Mouse (Mus musculus): ENCODE data around the gene Ndufaf8. TPM values are rescaled to one million over a fixed set of nuclear protein-coding genes. Genes with fewer than 3 reads are reported as not detected.

The Ndufaf8 gene
- 52.5 and 62.0 TPM in 2 replicates for polyA plus RNA-seq (2016; fragmentation: Nextera tagmentation; extraction: Ambion mirVana)

DNA sequence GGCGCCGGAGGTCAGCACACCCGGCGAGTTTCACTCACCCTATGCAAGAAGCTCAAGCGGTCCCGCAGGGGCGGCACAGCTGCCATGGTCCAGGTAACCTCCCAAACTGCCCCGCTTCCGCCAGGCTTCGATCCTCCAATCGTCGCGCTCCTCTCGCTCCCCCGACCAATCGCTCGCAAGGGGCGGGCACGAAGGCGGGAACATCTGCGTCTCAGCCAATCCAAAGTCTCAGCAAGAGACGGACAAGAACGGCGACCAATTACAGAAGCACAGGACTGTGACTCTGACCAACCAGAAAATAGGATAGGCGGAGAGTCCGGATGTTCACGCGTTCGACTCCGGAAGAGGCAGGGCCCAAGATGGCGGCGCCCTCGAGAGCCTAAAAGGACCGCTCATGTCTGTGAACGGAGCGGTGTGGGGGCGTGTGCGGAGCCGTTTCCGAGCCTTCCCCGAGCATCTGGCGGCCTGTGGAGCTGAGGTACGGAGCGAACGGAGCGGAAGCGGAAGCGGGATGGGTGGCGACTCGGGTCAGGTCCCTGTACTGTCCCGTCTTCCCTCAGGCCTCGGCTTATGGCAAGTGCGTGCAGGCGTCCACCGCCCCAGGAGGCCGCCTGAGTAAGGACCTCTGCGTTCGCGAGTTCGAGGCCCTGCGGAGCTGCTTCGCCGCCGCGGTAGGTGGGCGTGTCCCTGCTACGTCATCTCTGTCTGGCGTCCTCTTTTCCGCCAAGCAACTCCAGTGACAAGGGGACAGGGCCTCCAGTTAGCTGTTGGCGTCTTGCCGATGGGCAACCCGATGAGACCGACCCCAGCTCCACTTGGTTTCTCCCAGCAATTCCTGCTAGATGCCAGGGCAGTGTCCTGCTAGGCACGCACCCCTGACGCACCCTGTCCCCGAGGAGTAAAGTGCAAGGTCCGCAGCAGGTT lies at the start of gene Ndufaf8, which contains the start of gene Tepsin:
Gene Ndufaf8 (plus strand): TSS at position 341 of the 924 bp plus-strand sequence.
Gene Tepsin (minus strand): TSS at position 144 of the 924 bp plus-strand sequence.
- WGBS, result under 1% methylated on average over 77 of the region's 77 CpGs
- Histone ChIP-seq H3K27me3 (no peaks in the 10 kb centered on the region), H3K4me2 (peak within 1 kb of the TSS; percentile 95), H3K4me1 (peaks cover 29% of the 10 kb centered on the region), H3K9me3 (no peaks in the 10 kb centered on the region), H3K9ac (peak within 1 kb of the TSS; percentile 84), H3K36me3 (replicated peaks) (peaks cover 37% of the 10 kb centered on the region), H3K27ac (peak within 1 kb of the TSS; percentile 91), H3K4me3 (replicated peaks) (peak within 1 kb of the TSS; percentile 88)
- ATAC-seq (ENCODE audit: low FRiP score), result peak; percentile 99

DNA sequence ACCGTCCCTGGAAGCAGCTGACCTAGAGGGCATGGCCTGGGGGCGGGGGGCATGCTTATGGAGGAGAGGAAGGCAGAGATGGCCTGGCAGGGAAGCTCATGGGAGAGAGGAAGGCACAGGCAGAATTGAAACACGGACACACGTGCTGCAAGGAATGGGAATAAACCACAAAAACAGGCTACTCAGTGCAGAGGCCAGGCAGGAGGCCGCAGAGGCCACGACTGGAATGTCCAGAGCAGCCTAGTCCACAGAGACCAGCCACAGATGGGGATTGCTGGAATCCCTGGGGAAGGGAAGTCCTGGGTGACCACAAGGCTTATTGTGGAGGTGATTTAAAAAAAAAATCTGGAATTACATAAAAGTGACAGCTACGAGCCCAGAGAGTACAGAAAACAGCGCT lies 49.7 kb upstream of the Ndufaf8 start:
- Histone ChIP-seq H3K4me2 (no peak overlapping the region), H3K36me3 (replicated peaks) (no peaks in the 10 kb centered on the region), H3K4me3 (replicated peaks) (no peak overlapping the region), H3K4me1 (peaks cover 43% of the 10 kb centered on the region), H3K27me3 (peaks cover 28% of the 10 kb centered on the region), H3K9me3 (no peaks in the 10 kb centered on the region), H3K27ac (no peak overlapping the region), H3K9ac (no peak overlapping the region)
- ATAC-seq (ENCODE audit: low FRiP score), result no peak
- 84% methylated on average over 8 of the region's 8 CpGs for WGBS

DNA sequence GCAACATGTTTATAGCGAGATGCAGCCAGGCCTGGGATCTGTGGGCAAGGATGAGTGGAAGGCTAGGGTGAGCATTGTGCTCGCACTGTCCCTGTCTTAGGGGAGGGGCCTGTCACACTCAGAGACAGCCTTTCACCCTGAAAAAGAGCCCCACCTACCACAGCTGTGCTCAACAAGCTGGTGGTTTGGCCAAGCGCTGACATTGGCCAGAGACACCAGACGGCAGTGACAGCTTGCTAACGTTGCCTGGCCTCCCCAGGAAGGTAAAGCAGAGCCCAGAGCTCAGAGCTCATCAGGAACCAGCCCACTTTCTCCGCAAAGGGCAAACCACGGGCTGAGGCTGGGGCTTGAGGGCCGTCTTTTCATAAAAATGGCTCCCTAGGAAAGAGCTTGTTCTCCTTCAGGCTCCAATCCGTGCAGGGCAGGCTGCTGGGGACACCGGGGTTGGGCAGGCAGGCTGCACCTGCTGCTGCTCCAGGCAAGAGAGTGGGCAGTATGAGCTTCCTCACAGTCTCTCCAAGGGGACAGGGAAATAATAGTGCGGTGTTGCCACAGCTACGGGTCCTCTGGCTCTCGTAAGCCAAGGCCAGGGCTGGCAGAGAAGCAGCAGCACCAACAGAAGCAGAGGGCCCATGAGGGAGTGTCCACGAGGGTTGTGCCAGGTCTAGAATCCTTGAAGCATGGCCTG lies 47.5 kb upstream of the Ndufaf8 start:
- Histone ChIP-seq H3K9me3 (no peaks in the 10 kb centered on the region), H3K36me3 (replicated peaks) (no peaks in the 10 kb centered on the region), H3K9ac (0 out of 2 replicates have a peak overlapping the region, but pooled peaks have one; percentile 29), H3K27ac (0 out of 2 replicates have a peak overlapping the region, but pooled peaks have one; percentile 25), H3K4me1 (peaks cover 33% of the 10 kb centered on the region), H3K4me3 (replicated peaks) (no peak overlapping the region), H3K27me3 (peaks cover 25% of the 10 kb centered on the region), H3K4me2 (no peak overlapping the region)
- no peak for ATAC-seq (ENCODE audit: low FRiP score)
- WGBS, result 48% methylated on average over 14 of the region's 14 CpGs

DNA sequence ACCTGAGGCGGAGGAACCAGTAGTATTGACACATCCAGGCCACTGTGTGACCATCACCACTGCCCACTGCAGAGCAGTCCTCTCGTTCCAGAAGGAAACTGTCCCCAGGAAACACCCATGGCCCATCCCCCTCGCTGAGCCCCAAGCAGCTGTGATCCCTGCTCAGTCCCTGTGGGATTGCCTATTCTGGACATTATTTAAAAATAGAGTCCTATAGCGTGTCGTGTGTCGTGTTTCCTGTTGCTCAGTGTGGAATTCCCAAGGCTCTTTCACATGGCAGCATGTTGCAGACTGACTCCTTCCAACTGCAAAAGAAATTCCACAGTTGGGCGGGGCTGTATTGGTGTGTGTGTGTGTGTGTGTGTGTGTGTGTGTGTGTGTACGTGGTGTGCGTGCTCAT lies 46.5 kb upstream of the Ndufaf8 start:
- no peak for ATAC-seq (ENCODE audit: low FRiP score)

DNA sequence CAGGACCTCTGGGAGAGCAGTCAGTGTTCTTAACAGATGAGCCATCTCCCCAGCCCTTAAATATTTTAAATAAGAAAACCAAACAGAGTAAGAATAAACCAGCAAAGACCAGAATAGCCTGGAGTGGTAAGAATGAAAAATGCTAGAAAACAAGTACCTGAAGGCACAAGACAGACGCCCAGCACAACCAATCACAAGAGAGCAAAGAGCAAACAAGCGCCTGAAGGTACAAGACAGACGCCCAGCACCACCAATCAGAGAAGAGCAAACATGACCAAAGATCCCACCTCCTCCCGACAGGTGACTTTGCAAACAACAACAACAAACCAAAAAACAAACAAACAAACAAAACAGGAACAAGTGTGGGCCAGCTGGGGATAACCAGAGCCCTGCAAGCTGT lies 44.9 kb upstream of the Ndufaf8 start:
- H3K4me3 ChIP-seq (replicated peaks), result no peak overlapping the region
- peaks cover 6% of the 10 kb centered on the region for H3K27me3 ChIP-seq
- no peak for ATAC-seq (ENCODE audit: low FRiP score)
- H3K27ac ChIP-seq, result no peak overlapping the region
- H3K9ac ChIP-seq, result no peak overlapping the region
- H3K36me3 ChIP-seq (replicated peaks), result no peaks in the 10 kb centered on the region
- no peaks in the 10 kb centered on the region for H3K9me3 ChIP-seq
- 84% methylated on average over 4 of the region's 4 CpGs for WGBS
- H3K4me1 ChIP-seq, result peaks cover 12% of the 10 kb centered on the region
- H3K4me2 ChIP-seq, result no peak overlapping the region

More for the DNA sequence above, 46.5 kb upstream of the Ndufaf8 start:
- Histone ChIP-seq H3K9ac (no peak overlapping the region), H3K27me3 (peaks cover 21% of the 10 kb centered on the region), H3K4me2 (no peak overlapping the region), H3K9me3 (no peaks in the 10 kb centered on the region), H3K4me1 (peaks cover 27% of the 10 kb centered on the region), H3K27ac (no peak overlapping the region), H3K36me3 (replicated peaks) (no peaks in the 10 kb centered on the region), H3K4me3 (replicated peaks) (no peak overlapping the region)
- WGBS, result 82% methylated on average over 9 of the region's 9 CpGs

DNA sequence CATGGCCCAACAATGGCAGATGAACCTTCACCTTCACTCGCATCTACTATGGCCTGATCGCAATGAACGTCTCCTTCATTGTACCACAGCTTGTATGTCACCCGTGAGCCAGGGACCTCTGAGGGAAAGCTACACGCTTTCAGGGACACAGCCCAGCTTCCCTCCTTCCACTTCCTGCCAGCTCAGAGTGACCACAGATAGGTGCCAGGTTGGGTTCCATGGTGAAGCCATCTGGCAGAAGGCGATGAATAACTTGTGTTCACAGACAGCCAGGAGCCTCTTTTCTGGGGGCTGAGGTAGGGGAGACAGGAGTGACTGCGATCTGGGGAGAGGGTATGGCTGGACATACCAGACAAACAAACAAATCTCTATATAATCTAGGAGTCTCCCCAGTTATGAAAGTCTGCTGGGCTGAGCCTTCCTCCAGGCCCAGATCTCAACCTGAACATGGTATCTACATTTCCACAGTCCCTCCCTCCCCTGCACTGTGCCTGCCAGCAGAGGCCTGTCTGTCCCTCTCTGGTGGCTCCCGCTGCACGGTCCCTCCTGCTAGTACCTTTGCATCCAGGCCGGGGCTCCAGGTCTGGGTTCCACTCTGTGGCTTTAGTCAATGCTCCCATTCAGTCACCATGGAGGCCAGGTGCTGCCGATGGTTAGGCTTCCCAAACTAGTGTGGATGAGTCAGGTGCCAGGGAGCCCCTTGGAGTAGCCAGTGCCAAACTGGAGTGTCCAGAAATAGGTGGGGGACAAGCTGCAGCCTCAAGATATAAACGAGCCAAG lies 42.6 kb upstream of the Ndufaf8 start:
- Histone ChIP-seq H3K9me3 (no peaks in the 10 kb centered on the region), H3K27ac (no peak overlapping the region), H3K4me2 (no peak overlapping the region), H3K9ac (no peak overlapping the region), H3K36me3 (replicated peaks) (no peaks in the 10 kb centered on the region), H3K27me3 (no peaks in the 10 kb centered on the region), H3K4me1 (peaks cover 7% of the 10 kb centered on the region), H3K4me3 (replicated peaks) (no peak overlapping the region)
- no peak for ATAC-seq (ENCODE audit: low FRiP score)
- 84% methylated on average over 12 of the region's 12 CpGs for WGBS

DNA sequence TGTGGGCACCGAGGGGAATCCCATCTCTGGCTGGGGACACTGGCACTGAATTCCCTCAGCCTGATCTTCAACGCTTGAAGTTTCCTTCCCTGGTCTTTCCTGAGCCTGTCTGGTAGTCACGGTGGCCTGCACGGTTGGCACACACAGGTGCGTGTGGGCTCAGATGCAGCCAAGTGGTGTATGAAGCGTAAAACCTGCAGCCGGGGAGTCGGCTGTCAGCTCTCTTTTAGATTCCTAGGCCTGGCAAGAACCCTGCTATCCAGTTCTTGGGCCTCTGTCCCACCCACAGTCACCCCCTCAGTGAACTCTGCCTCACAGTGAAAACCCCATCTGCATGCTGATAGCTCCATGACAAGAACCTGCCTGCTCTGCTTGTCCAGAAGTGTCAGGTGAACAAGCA lies 38.1 kb upstream of the Ndufaf8 start:
- Histone ChIP-seq H3K9ac (no peak overlapping the region), H3K27ac (no peak overlapping the region), H3K9me3 (no peaks in the 10 kb centered on the region), H3K4me1 (no peaks in the 10 kb centered on the region), H3K4me3 (replicated peaks) (no peak overlapping the region), H3K36me3 (replicated peaks) (peaks cover 27% of the 10 kb centered on the region), H3K27me3 (no peaks in the 10 kb centered on the region), H3K4me2 (no peak overlapping the region)
- ATAC-seq (ENCODE audit: low FRiP score), result no peak
- WGBS, result 86% methylated on average over 8 of the region's 8 CpGs

DNA sequence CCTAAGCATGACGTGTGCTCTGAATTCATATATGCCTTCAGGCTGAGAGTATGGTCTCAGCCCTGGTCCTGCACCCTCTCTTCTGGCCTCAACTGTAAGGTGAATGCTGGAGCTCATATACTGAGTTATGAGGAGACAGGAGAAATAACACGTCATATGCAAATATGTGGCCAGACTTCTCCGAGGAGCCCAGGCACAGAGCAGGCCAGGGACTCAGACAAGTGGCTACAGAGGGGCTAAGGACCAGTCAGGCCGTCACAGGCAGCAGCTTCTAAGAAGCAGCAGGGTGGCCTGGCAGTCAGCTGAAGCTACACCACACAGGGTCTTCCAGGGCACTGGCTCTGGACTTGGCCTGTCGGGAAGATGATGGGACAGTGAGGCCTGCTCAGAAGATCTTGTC lies 35.4 kb upstream of the Ndufaf8 start:
- Histone ChIP-seq H3K4me3 (replicated peaks) (no peak overlapping the region), H3K9ac (no peak overlapping the region), H3K4me2 (no peak overlapping the region), H3K4me1 (no peaks in the 10 kb centered on the region), H3K9me3 (no peaks in the 10 kb centered on the region), H3K36me3 (replicated peaks) (peaks cover 54% of the 10 kb centered on the region), H3K27ac (no peak overlapping the region), H3K27me3 (no peaks in the 10 kb centered on the region)
- ATAC-seq (ENCODE audit: low FRiP score), result no peak
- 87% methylated on average over 5 of the region's 5 CpGs for WGBS

DNA sequence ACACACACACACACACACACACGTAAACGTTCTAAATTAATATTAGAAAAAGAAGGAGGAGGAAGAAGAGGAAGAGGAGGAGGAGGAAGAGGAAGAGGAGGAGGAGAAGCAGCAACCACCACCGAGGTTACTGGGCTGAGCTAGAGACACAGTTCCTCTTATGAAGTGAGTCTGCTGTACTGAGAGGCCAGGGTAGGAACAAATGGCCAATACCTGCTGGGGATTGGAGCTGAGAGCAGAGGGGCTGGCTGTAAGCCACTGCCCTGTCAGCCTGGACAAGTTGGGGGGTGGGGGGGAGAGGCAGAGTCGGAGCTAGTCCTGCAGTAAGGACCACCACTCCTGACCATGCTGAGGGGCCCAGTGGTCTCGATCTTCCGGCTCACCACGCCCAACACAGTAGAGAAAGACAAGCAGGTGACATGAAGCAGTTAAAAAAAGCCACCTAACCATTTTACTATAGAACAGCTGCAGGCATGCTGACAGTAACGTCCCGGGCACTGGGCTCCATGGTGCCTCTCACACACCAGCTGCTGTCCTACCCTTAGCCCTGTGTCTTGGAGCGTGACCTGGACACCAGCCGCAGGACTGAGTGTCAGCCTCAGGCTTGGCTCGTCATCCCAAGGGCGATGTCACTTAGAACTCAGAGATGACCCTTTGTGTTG lies 34.6 kb upstream of the Ndufaf8 start:
- Histone ChIP-seq H3K9ac (no peak overlapping the region), H3K9me3 (no peaks in the 10 kb centered on the region), H3K27me3 (no peaks in the 10 kb centered on the region), H3K36me3 (replicated peaks) (peaks cover 61% of the 10 kb centered on the region), H3K4me3 (replicated peaks) (no peak overlapping the region), H3K4me2 (no peak overlapping the region), H3K4me1 (0 out of 2 replicates have a peak, but pooled peaks cover under 1% of the 10 kb centered on the region), H3K27ac (no peak overlapping the region)
- WGBS, result 91% methylated on average over 12 of the region's 13 CpGs
- no peak for ATAC-seq (ENCODE audit: low FRiP score)

DNA sequence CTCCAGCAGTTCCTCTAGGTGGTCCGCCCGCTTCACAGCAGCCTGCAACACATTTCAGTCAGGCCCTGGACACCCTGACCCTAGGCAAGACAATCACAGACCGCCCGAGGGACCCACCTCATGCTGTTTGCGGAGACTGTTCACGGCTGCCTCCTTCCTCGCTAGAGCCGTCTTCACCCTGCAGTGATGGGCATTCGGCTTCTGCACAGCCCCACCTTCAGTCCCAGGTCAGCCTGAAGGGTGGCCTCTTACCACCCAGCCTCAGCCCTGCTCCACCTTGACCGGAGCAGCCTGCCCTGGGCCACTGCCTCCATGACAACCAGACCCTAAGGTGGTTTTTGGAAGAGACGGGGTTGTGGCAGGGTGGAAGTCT lies 34.1 kb upstream of the Ndufaf8 start:
- Histone ChIP-seq H3K9ac (no peak overlapping the region), H3K36me3 (replicated peaks) (peaks cover 66% of the 10 kb centered on the region), H3K4me1 (peaks cover 3% of the 10 kb centered on the region; the same call in 1 of the 2 replicates), H3K4me3 (replicated peaks) (no peak overlapping the region), H3K9me3 (no peaks in the 10 kb centered on the region), H3K27ac (no peak overlapping the region), H3K4me2 (no peak overlapping the region), H3K27me3 (no peaks in the 10 kb centered on the region)
- 91% methylated on average over 11 of the region's 11 CpGs for WGBS
- no peak for ATAC-seq (ENCODE audit: low FRiP score)

DNA sequence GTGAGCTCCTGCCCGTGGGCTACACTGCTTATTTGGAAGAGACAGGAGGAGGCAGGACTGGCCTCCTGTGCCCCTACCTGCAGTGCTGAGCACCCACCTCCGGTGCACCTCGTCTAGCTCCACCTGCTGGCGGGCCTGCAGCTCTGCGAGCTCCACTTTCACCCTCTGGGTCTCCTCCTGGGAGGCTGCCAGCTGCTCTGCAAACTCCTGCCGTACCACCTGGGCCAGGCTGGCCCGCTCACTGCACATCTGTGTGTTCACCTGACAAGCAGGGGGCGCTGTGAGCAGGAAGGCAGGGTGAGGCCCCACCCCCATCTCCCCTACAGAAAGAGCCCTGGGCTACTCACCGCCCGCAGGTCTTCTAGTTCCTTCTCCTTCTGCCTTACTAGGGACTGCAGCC lies 33.4 kb upstream of the Ndufaf8 start:
- peaks cover 3% of the 10 kb centered on the region; the same call in 1 of the 2 replicates for H3K4me1 ChIP-seq

More for the DNA sequence above, 33.4 kb upstream of the Ndufaf8 start:
- Histone ChIP-seq H3K27me3 (no peaks in the 10 kb centered on the region), H3K4me3 (replicated peaks) (no peak overlapping the region), H3K4me2 (no peak overlapping the region), H3K27ac (0 out of 2 replicates have a peak overlapping the region, but pooled peaks have one; percentile 19), H3K9ac (no peak overlapping the region), H3K36me3 (replicated peaks) (peaks cover 72% of the 10 kb centered on the region), H3K9me3 (no peaks in the 10 kb centered on the region)
- WGBS, result 38% methylated on average over 10 of the region's 10 CpGs
- no peak for ATAC-seq (ENCODE audit: low FRiP score)
